Mouse (Mus musculus): ENCODE results near the gene Tdp1.
A peak's percentile ranks its signal among the peaks of the same experiment; 100 is the strongest.
"Not testable (repeated sequence)": the region's sequence is repeated elsewhere in the genome, so short reads cannot be mapped to it uniquely, and the experiment has no call there.

Gene Tdp1

GRCm38 (mm10) chr12:99958068-99959060 lies 74.0 kb downstream of the Tdp1 start:
- DNase-seq (ENCODE audit: low spot score) = no peak

- peak; percentile 20 for DNase-seq (ENCODE audit: low spot score)
Observed at GRCm38 (mm10) chr12:99959291-99959690, 75.0 kb downstream of the Tdp1 start.

GRCm38 (mm10) chr12:99959930-99960329 lies 75.6 kb downstream of the Tdp1 start:
- no peak for DNase-seq (ENCODE audit: low spot score)

- no peak for DNase-seq (ENCODE audit: low spot score)
Observed at GRCm38 (mm10) chr12:99960675-99961074, 76.4 kb downstream of the Tdp1 start.

GRCm38 (mm10) chr12:99964301-99965202 lies 80.2 kb downstream of the Tdp1 start, which contains the start of gene Kcnk13:
Gene Kcnk13, plus strand, starts transcription at chr12:99964499.
- DNase-seq (ENCODE audit: low spot score) = peak; percentile 92

- DNase-seq (ENCODE audit: low spot score) = peak; percentile 48
Observed at GRCm38 (mm10) chr12:99965203-99966115, 81.1 kb downstream of the Tdp1 start.

- no peak for DNase-seq (ENCODE audit: low spot score)
Observed at GRCm38 (mm10) chr12:99966116-99966770, 81.9 kb downstream of the Tdp1 start.

- DNase-seq (ENCODE audit: low spot score) = peak; percentile 15
Observed at GRCm38 (mm10) chr12:99966881-99967363, 82.6 kb downstream of the Tdp1 start.

GRCm38 (mm10) chr12:99969906-99970305 lies 85.6 kb downstream of the Tdp1 start:
- DNase-seq (ENCODE audit: low spot score) = no peak

GRCm38 (mm10) chr12:99971205-99971894 lies 87.0 kb downstream of the Tdp1 start:
- DNase-seq (ENCODE audit: low spot score) = not testable (repeated sequence)

GRCm38 (mm10) chr12:99972825-99973224 lies 88.5 kb downstream of the Tdp1 start:
- no peak for DNase-seq (ENCODE audit: low spot score)

- no peak for DNase-seq (ENCODE audit: low spot score)
Observed at GRCm38 (mm10) chr12:99973659-99974058, 89.3 kb downstream of the Tdp1 start.

GRCm38 (mm10) chr12:99979541-99979940 lies 95.2 kb downstream of the Tdp1 start:
- no peak for DNase-seq (ENCODE audit: low spot score)

GRCm38 (mm10) chr12:99986797-99987196 lies 102.5 kb downstream of the Tdp1 start:
- DNase-seq (ENCODE audit: low spot score) = no peak

GRCm38 (mm10) chr12:99988144-99988543 lies 103.8 kb downstream of the Tdp1 start:
- DNase-seq (ENCODE audit: low spot score) = no peak

- no peak for DNase-seq (ENCODE audit: low spot score)
Observed at GRCm38 (mm10) chr12:99992362-99992862, 108.1 kb downstream of the Tdp1 start.

- no peak for DNase-seq (ENCODE audit: low spot score)
Observed at GRCm38 (mm10) chr12:99993146-99993890, 109.0 kb downstream of the Tdp1 start.

- DNase-seq (ENCODE audit: low spot score) = no peak
Observed at GRCm38 (mm10) chr12:99995951-99996350, 111.6 kb downstream of the Tdp1 start.

GRCm38 (mm10) chr12:99999726-100000125 lies 115.4 kb downstream of the Tdp1 start:
- no peak for DNase-seq (ENCODE audit: low spot score)

All from embryo, embryonic 10 days (tissue).